Mouse (Mus musculus) CD4-positive, CD25-positive, alpha-beta regulatory T cell, adult 4 months (primary cell): ENCODE data around the gene Rmdn3. TPM values are rescaled to one million over a fixed set of nuclear protein-coding genes. Genes with fewer than 3 reads are reported as not detected.

Experiments
- polyA plus RNA-seq, 2 experiments: library from polyadenylated mRNA; unstranded; fragments of 100-300 nt; shearing (Covaris generic); gene quantifications; one replicate each; pipeline ENCODE4 v1.2.1; 2017

Gene Rmdn3
- polyA plus RNA-seq, 2 experiments from 2014 or later, result 15.9 to 20.8 TPM

Other genes with a start within 250 kb of the Rmdn3 start
- gene Chst14, start 230.5 kb downstream of the Rmdn3 start, polyA plus RNA-seq, result 1 to 10 TPM in 1 of 2 experiments, under 1 TPM in 1; 0.96 to 1.5 TPM
- 10 to 100 TPM; 24.2 to 30.7 TPM for gene Ccdc32, start 127.6 kb downstream of the Rmdn3 start, polyA plus RNA-seq
- 1 to 10 TPM; 1.3 to 2.3 TPM for gene Rpusd2, start 122.2 kb downstream of the Rmdn3 start, polyA plus RNA-seq
- gene Knl1, start 109.9 kb downstream of the Rmdn3 start, polyA plus RNA-seq, result 10 to 100 TPM in 1 of 2 experiments, 1 to 10 TPM in 1; 3.5 to 13.5 TPM
- gene Rad51, start 44.2 kb downstream of the Rmdn3 start, polyA plus RNA-seq, result 1 to 10 TPM; 3.6 to 4.6 TPM
- not detected for gene Gchfr, start 10.7 kb upstream of the Rmdn3 start, polyA plus RNA-seq
- under 1 TPM; 0.38 to 0.57 TPM for gene Gm14137, start 17.5 kb upstream of the Rmdn3 start, polyA plus RNA-seq
- 10 to 100 TPM; 54.5 to 71.7 TPM for gene Zfyve19, start 51.6 kb upstream of the Rmdn3 start, polyA plus RNA-seq
- gene Dnajc17, start 51.8 kb upstream of the Rmdn3 start, polyA plus RNA-seq, result 10 to 100 TPM; 16.0 to 16.6 TPM
- not detected for gene Ppp1r14d, start 72.9 kb upstream of the Rmdn3 start, polyA plus RNA-seq
- gene Spint1, start 80.3 kb upstream of the Rmdn3 start, polyA plus RNA-seq, result not detected
- not detected for gene Rhov, start 114.2 kb upstream of the Rmdn3 start, polyA plus RNA-seq
- gene Vps18, start 131.7 kb upstream of the Rmdn3 start, polyA plus RNA-seq, result 10 to 100 TPM in 1 of 2 experiments, 1 to 10 TPM in 1; 4.7 to 13.0 TPM
- not detected for gene Dll4, start 168.8 kb upstream of the Rmdn3 start, polyA plus RNA-seq
- gene Chac1, start 194.2 kb upstream of the Rmdn3 start, polyA plus RNA-seq, result not detected